ENCODE assay signal across 8 mouse cellular contexts in genomic region chr2:157279416-157279800, GRCm38 (mm10). TPM values are rescaled to one million over a fixed set of nuclear protein-coding genes. Genes with fewer than 3 reads are reported as not detected.
DNase-seq lines count a peak whose midpoint lies in the region; TF ChIP-seq lines count a peak whose summit lies in the region.

Mroh8 (minus strand) TSS chr2:157279549.

- no peaks in the 10 kb centered on the region; the same call in 1 of the 2 replicates for H3K79me2 ChIP-seq in heart, adult 2 months (replicated peaks; ENCODE audit: control insufficient read depth, insufficient read depth, low read length)
- H3K79me2 ChIP-seq in myocyte (ENCODE audit: control insufficient read depth, insufficient read depth): peaks cover 33% of the 10 kb centered on the region

- intact Hi-C loops in heart, adult 2 months (cut with DNase I): loop anchor here (5.0 kb wide), 1 partner anchor 77 kb away; the partner anchor contains the start of gene Rbl1
- intact Hi-C loops in heart, postnatal 25 days (cut with DNase I): loop anchor here (5.0 kb wide), 1 partner anchor 72 kb away; no protein-coding TSS in a partner anchor

- DNase-seq in heart, adult 2 months: no peak
- DNase-seq in heart, postnatal 25 days (ENCODE audit: low spot score): no peak
- DNase-seq in spleen, adult 2 months (ENCODE audit: low read depth in 1 of 2, low spot score in 2 of 2): peak in 1 of 2 experiments; percentile 40
- DNase-seq in spleen, postnatal 14 days (ENCODE audit: low spot score in 2 of 2): no peak
- no peak for DNase-seq in forebrain, embryonic 10.5 days (ENCODE audit: extremely low spot score, low spot score)
- DNase-seq in left cerebral cortex, adult 8-10 months (ENCODE audit: low spot score in 2 of 2): peak; percentile 68
- no peak for DNase-seq in yolk sac, embryonic 10.5 days (ENCODE audit: low spot score)

- H3K4me1 ChIP-seq in heart, adult 2 months (ENCODE audit: control insufficient read depth, insufficient read depth, low read length): peaks cover 3% of the 10 kb centered on the region
- 0 out of 2 replicates have a peak, but pooled peaks cover 3% of the 10 kb centered on the region for H3K4me1 ChIP-seq in spleen, adult 2 months (ENCODE audit: control insufficient read depth, insufficient read depth, insufficient read length)
- H3K4me1 ChIP-seq in forebrain, embryonic 10.5 days: peaks cover 23% of the 10 kb centered on the region

- peak within 1 kb of the TSS; percentile 99 for H3K9ac ChIP-seq in heart, adult 2 months (ENCODE audit: low read depth, low read length)

- TF ChIP-seq EP300 in heart, adult 2 months (IDR thresholded peaks at IDR 0.05; ENCODE audit: insufficient read depth, low read depth, low read length): no peak

- H3K9me3 ChIP-seq in forebrain, embryonic 10.5 days: no peaks in the 10 kb centered on the region

- peak within 1 kb of the TSS; percentile 79 for H3K4me2 ChIP-seq in myocyte (ENCODE audit: low read depth)

- TF ChIP-seq POLR2A in heart, adult 2 months (IDR thresholded peaks at IDR 0.05; ENCODE audit: insufficient read depth, low read depth, low read length): no peak
- no peak for TF ChIP-seq POLR2A in spleen, adult 2 months (IDR thresholded peaks at IDR 0.05; ENCODE audit: low read depth, low read length)
- TF ChIP-seq POLR2A in myocyte (IDR thresholded peaks at IDR 0.05; ENCODE audit: insufficient read length, low read depth): no peak

- H3K36me3 ChIP-seq in heart, adult 2 months (ENCODE audit: control insufficient read depth, insufficient read depth, low read length): no peaks in the 10 kb centered on the region
- peaks cover 5% of the 10 kb centered on the region for H3K36me3 ChIP-seq in spleen, adult 2 months (ENCODE audit: control insufficient read depth, insufficient read depth, low read length)
- peaks cover 37% of the 10 kb centered on the region for H3K36me3 ChIP-seq in forebrain, embryonic 10.5 days (replicated peaks)
- H3K36me3 ChIP-seq in myocyte (ENCODE audit: control insufficient read depth, insufficient read depth): peaks cover 5% of the 10 kb centered on the region

- peak within 1 kb of the TSS; percentile 74 for H3ac ChIP-seq in myocyte (ENCODE audit: control insufficient read depth, insufficient read length)

- peak within 1 kb of the TSS; percentile 100 for H3K27ac ChIP-seq in heart, adult 2 months
- H3K27ac ChIP-seq in spleen, adult 2 months (ENCODE audit: insufficient read depth, low read length): peak within 1 kb of the TSS; percentile 98
- peak within 1 kb of the TSS; percentile 99 for H3K27ac ChIP-seq in forebrain, embryonic 10.5 days

- H3K4me3 ChIP-seq in heart, adult 2 months: peak within 1 kb of the TSS; percentile 86
- peak within 1 kb of the TSS; percentile 98 for H3K4me3 ChIP-seq in spleen, adult 2 months (ENCODE audit: extremely low read depth, insufficient read depth, insufficient read length)
- H3K4me3 ChIP-seq in forebrain, embryonic 10.5 days: peak within 1 kb of the TSS; percentile 83
- peak within 1 kb of the TSS; percentile 52 for H3K4me3 ChIP-seq in myocyte

- no peak; the same call in 1 of the 2 replicates for TF ChIP-seq CTCF in heart, adult 2 months (IDR thresholded peaks at IDR 0.05)
- TF ChIP-seq CTCF in spleen, adult 2 months (IDR thresholded peaks at IDR 0.05; ENCODE audit: extremely low read depth, insufficient read depth, insufficient read length, insufficient replicate concordance): no peak

- WGBS in heart, adult 2 months: 1% methylated on average over 32 of the region's 32 CpGs
- under 1% methylated on average over 32 of the region's 32 CpGs for WGBS in spleen, adult 2 months
- WGBS in forebrain, embryonic 10.5 days: 0% methylated on average over 32 of the region's 32 CpGs

- H3K27me3 ChIP-seq in heart, adult 2 months (ENCODE audit: control insufficient read depth, insufficient read depth, low read length): no peaks in the 10 kb centered on the region
- H3K27me3 ChIP-seq in spleen, adult 2 months (ENCODE audit: control insufficient read depth, insufficient read depth, low read length): no peaks in the 10 kb centered on the region
- H3K27me3 ChIP-seq in forebrain, embryonic 10.5 days (ENCODE audit: poor library complexity, severe bottlenecking): no peaks in the 10 kb centered on the region
- no peaks in the 10 kb centered on the region for H3K27me3 ChIP-seq in myocyte (ENCODE audit: control insufficient read depth, insufficient read depth, insufficient read length)

TF ChIP-seq in myocyte, 11 proteins besides CTCF, POLR2A, EP300 and RAD21:
- TF ChIP-seq TCF12 (IDR thresholded peaks at IDR 0.05; ENCODE audit: insufficient read depth, poor library complexity, severe bottlenecking): no peak
- TF ChIP-seq POLR2AphosphoS2 (IDR thresholded peaks at IDR 0.05; ENCODE audit: insufficient read length, low read depth): no peak
- no peak for TF ChIP-seq MYOD1 (IDR thresholded peaks at IDR 0.05; ENCODE audit: control insufficient read depth in 1 of 3, insufficient read length in 2 of 3, low read depth in 2 of 3)
- TF ChIP-seq E2F4 (IDR thresholded peaks at IDR 0.05; ENCODE audit: insufficient read depth): no peak

RNA-seq across cellular contexts. Expression of gene Mroh8, which starts in this region (rescaled TPM):
- under 1 TPM; 0.18 to 0.21 TPM for total RNA-seq in heart, adult 2 months (2021)
- polyA plus RNA-seq in heart, adult 2 months (2012; rRNA removed): 0.08 and 0.26 TPM in 2 replicates
- total RNA-seq in heart, postnatal 25 days (2021): not detected
- 0.18 and 0.36 TPM in 2 replicates for polyA plus RNA-seq in spleen, adult 2 months (2012; rRNA removed)
- 0.81 and 0.87 TPM in 2 replicates for polyA plus RNA-seq in forebrain, embryonic 10.5 days (2016; fragmentation: Nextera tagmentation; extraction: Ambion mirVana)
- total RNA-seq in left cerebral cortex, adult 8-10 months (2022): 1 to 10 TPM; 1.1 to 1.6 (median 1.4) TPM
- polyA plus RNA-seq in myocyte (2012; fragmentation: generic; extraction: Trizol): 0.10 TPM

Comparison
In these comparisons a context has a peak if more than half of its experiments do, and no peak if none do; other contexts are left out.
1. DNase-seq: peak in left cerebral cortex, adult 8-10 months (2 of 2); none in heart, adult 2 months (0 of 2), heart, postnatal 25 days (single experiment), spleen, postnatal 14 days (0 of 2), forebrain, embryonic 10.5 days (single experiment) and yolk sac, embryonic 10.5 days (single experiment).
2. Peak in every context shown above with its lines, with median percentiles within 50 percentile points of each other: H3K27ac ChIP-seq and H3K4me3 ChIP-seq.